Mouse (Mus musculus): ENCODE data around the gene Vps13d. TPM values are rescaled to one million over a fixed set of nuclear protein-coding genes. Genes with fewer than 3 reads are reported as not detected.

Gene Vps13d
- polyA plus RNA-seq, 1 experiment from 2014 or later: 3.5 TPM

GRCm38 (mm10) chr4:144999572-144999880 is 195.3 kb downstream of the Vps13d start:
- peak overlapping the region; percentile 32 for H3K4me2 ChIP-seq
- no peak; the same call in 1 of the 2 replicates for ATAC-seq (ENCODE audit: insufficient read depth)

GRCm38 (mm10) chr4:144998808-144999571 is 195.8 kb downstream of the Vps13d start:
- WGBS (ENCODE audit: insufficient replicate concordance): 58% methylated on average over 2 of the region's 2 CpGs
- Histone ChIP-seq H3K4me3 (replicated peaks) (no peak overlapping the region), H3K9ac (no peak overlapping the region), H3K4me1 (replicated peaks) (peaks cover 56% of the 10 kb centered on the region), H3K27ac (replicated peaks) (peak overlapping the region; percentile 79), H3K36me3 (replicated peaks) (0 out of 2 replicates have a peak, but pooled peaks cover 9% of the 10 kb centered on the region), H3K4me2 (peak overlapping the region; percentile 32), H3K9me3 (replicated peaks) (no peaks in the 10 kb centered on the region), H3K27me3 (no peaks in the 10 kb centered on the region)
- peak; percentile 43; the same call in 1 of the 2 replicates for ATAC-seq (ENCODE audit: insufficient read depth)

More at GRCm38 (mm10) chr4:144999572-144999880, 195.3 kb downstream of the Vps13d start:
- no peak overlapping the region for H3K9ac ChIP-seq
- H3K27ac ChIP-seq (replicated peaks): peak overlapping the region; percentile 79
- WGBS (ENCODE audit: insufficient replicate concordance): 25% methylated on average over 6 of the region's 6 CpGs
- no peaks in the 10 kb centered on the region for H3K27me3 ChIP-seq
- H3K9me3 ChIP-seq (replicated peaks): no peaks in the 10 kb centered on the region
- peaks cover 56% of the 10 kb centered on the region for H3K4me1 ChIP-seq (replicated peaks)
- 0 out of 2 replicates have a peak, but pooled peaks cover 8% of the 10 kb centered on the region for H3K36me3 ChIP-seq (replicated peaks)
- no peak overlapping the region for H3K4me3 ChIP-seq (replicated peaks)

- H3K27ac ChIP-seq (replicated peaks): 0 out of 2 replicates have a peak overlapping the region, but pooled peaks have one; percentile 10
- H3K4me3 ChIP-seq (replicated peaks): no peak overlapping the region
- H3K36me3 ChIP-seq (replicated peaks): 0 out of 2 replicates have a peak, but pooled peaks cover 8% of the 10 kb centered on the region
- no peaks in the 10 kb centered on the region for H3K27me3 ChIP-seq
- H3K4me2 ChIP-seq: no peak overlapping the region
- WGBS (ENCODE audit: insufficient replicate concordance): 35% methylated on average over 3 of the region's 3 CpGs
- peaks cover 58% of the 10 kb centered on the region for H3K4me1 ChIP-seq (replicated peaks)
- ATAC-seq (ENCODE audit: insufficient read depth): no peak
- no peaks in the 10 kb centered on the region for H3K9me3 ChIP-seq (replicated peaks)
- no peak overlapping the region for H3K9ac ChIP-seq
Observed at GRCm38 (mm10) chr4:144997887-144998658, 196.7 kb downstream of the Vps13d start.

- WGBS (ENCODE audit: insufficient replicate concordance): 65% methylated on average over 6 of the region's 6 CpGs
- Histone ChIP-seq H3K9me3 (replicated peaks) (no peaks in the 10 kb centered on the region), H3K4me2 (no peak overlapping the region), H3K4me1 (replicated peaks) (peaks cover 63% of the 10 kb centered on the region), H3K27ac (replicated peaks) (0 out of 2 replicates have a peak overlapping the region, but pooled peaks have one; percentile 14), H3K9ac (no peak overlapping the region), H3K4me3 (replicated peaks) (no peak overlapping the region), H3K36me3 (replicated peaks) (0 out of 2 replicates have a peak, but pooled peaks cover 8% of the 10 kb centered on the region), H3K27me3 (no peaks in the 10 kb centered on the region)
- no peak for ATAC-seq (ENCODE audit: insufficient read depth)
Observed at GRCm38 (mm10) chr4:144996996-144997820, 197.6 kb downstream of the Vps13d start.

GRCm38 (mm10) chr4:144995826-144996225 is 199.0 kb downstream of the Vps13d start:
- Histone ChIP-seq H3K9me3 (replicated peaks) (no peaks in the 10 kb centered on the region), H3K4me1 (replicated peaks) (peaks cover 57% of the 10 kb centered on the region), H3K36me3 (replicated peaks) (0 out of 2 replicates have a peak, but pooled peaks cover 8% of the 10 kb centered on the region), H3K4me2 (no peak overlapping the region), H3K27me3 (no peaks in the 10 kb centered on the region), H3K27ac (replicated peaks) (0 out of 2 replicates have a peak overlapping the region, but pooled peaks have one; percentile 41), H3K4me3 (replicated peaks) (no peak overlapping the region), H3K9ac (no peak overlapping the region)
- ATAC-seq (ENCODE audit: insufficient read depth): no peak
- WGBS (ENCODE audit: insufficient replicate concordance): 36% methylated on average over 1 of the region's 1 CpGs

GRCm38 (mm10) chr4:144993047-144993917 is 201.5 kb downstream of the Vps13d start:
- H3K9ac ChIP-seq: no peak overlapping the region
- ATAC-seq (ENCODE audit: insufficient read depth): peak; percentile 29; the same call in 1 of the 2 replicates
- WGBS (ENCODE audit: insufficient replicate concordance): 78% methylated on average over 9 of the region's 9 CpGs
- H3K27me3 ChIP-seq: no peaks in the 10 kb centered on the region
- H3K4me1 ChIP-seq (replicated peaks): peaks cover 32% of the 10 kb centered on the region
- no peak overlapping the region for H3K4me3 ChIP-seq (replicated peaks)
- peak overlapping the region; percentile 10; the same call in 1 of the 2 replicates for H3K27ac ChIP-seq (replicated peaks)
- H3K36me3 ChIP-seq (replicated peaks): 0 out of 2 replicates have a peak, but pooled peaks cover 8% of the 10 kb centered on the region
- no peak overlapping the region for H3K4me2 ChIP-seq
- no peaks in the 10 kb centered on the region for H3K9me3 ChIP-seq (replicated peaks)

GRCm38 (mm10) chr4:144992413-144992812 is 202.4 kb downstream of the Vps13d start:
- no peak overlapping the region for H3K9ac ChIP-seq
- no peaks in the 10 kb centered on the region for H3K27me3 ChIP-seq
- WGBS (ENCODE audit: insufficient replicate concordance): 63% methylated on average over 3 of the region's 3 CpGs
- H3K36me3 ChIP-seq (replicated peaks): 0 out of 2 replicates have a peak, but pooled peaks cover 8% of the 10 kb centered on the region
- H3K4me2 ChIP-seq: no peak overlapping the region
- H3K4me3 ChIP-seq (replicated peaks): no peak overlapping the region
- no peak for ATAC-seq (ENCODE audit: insufficient read depth)
- no peaks in the 10 kb centered on the region for H3K9me3 ChIP-seq (replicated peaks)
- H3K27ac ChIP-seq (replicated peaks): peak overlapping the region; percentile 10; the same call in 1 of the 2 replicates
- H3K4me1 ChIP-seq (replicated peaks): peaks cover 23% of the 10 kb centered on the region

- no peak overlapping the region for H3K9ac ChIP-seq
- peaks cover 17% of the 10 kb centered on the region for H3K4me1 ChIP-seq (replicated peaks)
- H3K27me3 ChIP-seq: no peaks in the 10 kb centered on the region
- H3K9me3 ChIP-seq (replicated peaks): no peaks in the 10 kb centered on the region
- no peak overlapping the region for H3K27ac ChIP-seq (replicated peaks)
- H3K4me3 ChIP-seq (replicated peaks): no peak overlapping the region
- no peak overlapping the region for H3K4me2 ChIP-seq
- 83% methylated on average over 5 of the region's 5 CpGs for WGBS (ENCODE audit: insufficient replicate concordance)
- H3K36me3 ChIP-seq (replicated peaks): no peaks in the 10 kb centered on the region
- ATAC-seq (ENCODE audit: insufficient read depth): 0 out of 2 replicates have a peak, but pooled peaks have one; percentile 11
Observed at GRCm38 (mm10) chr4:144988443-144989206, 206.2 kb downstream of the Vps13d start.

- Histone ChIP-seq H3K4me3 (replicated peaks) (no peak overlapping the region), H3K4me2 (no peak overlapping the region), H3K9ac (no peak overlapping the region), H3K27me3 (no peaks in the 10 kb centered on the region), H3K9me3 (replicated peaks) (no peaks in the 10 kb centered on the region), H3K36me3 (replicated peaks) (0 out of 2 replicates have a peak, but pooled peaks cover 4% of the 10 kb centered on the region), H3K27ac (replicated peaks) (no peak overlapping the region), H3K4me1 (replicated peaks) (peaks cover 18% of the 10 kb centered on the region)
- ATAC-seq (ENCODE audit: insufficient read depth): no peak
- WGBS (ENCODE audit: insufficient replicate concordance): 77% methylated on average over 7 of the region's 7 CpGs
Observed at GRCm38 (mm10) chr4:144986016-144986805, 208.6 kb downstream of the Vps13d start.

Measured in liver, embryonic 15.5 days (tissue).